In the genomic region with DNA sequence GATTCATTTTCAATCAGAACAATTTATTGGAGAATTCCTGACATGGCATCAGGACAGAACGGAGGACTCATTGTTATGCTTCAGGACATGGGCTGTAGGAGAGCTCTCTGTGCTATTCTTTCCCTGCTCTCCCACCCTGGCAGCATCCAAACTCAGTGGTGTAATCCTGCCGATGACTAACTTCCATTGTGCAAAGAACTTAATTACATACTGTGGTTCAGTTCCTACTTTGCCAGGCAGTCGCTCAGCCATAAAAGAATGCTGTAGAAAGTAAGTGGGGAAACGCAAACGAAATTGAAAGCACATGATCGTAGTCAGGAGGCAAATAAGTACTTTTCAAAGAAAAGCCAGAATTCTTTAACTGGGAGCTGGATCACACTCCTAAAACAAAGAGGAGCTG, we compare ENCODE assay signal across 9 mouse cellular contexts.
DNase-seq lines count a peak whose midpoint lies in the region; ATAC-seq lines count a peak whose summit lies in the region.
"Had no signal": no experiment of that assay in that cellular context is flagged by ENCODE, and none has a peak within 500 bp of the region (broad histone marks: within the 10 kb centered on the region; RNA-seq: fewer than 3 reads in every experiment).

No protein-coding gene starts in this region.

- peaks cover 6% of the 10 kb centered on the region; the same call in 1 of the 2 replicates for H3K4me1 ChIP-seq in hindbrain, embryonic 10.5 days (replicated peaks)
- H3K4me1 ChIP-seq in limb, embryonic 13.5 days, result no peaks in the 10 kb centered on the region
- no peaks in the 10 kb centered on the region for H3K4me1 ChIP-seq in heart, embryonic 12.5 days (replicated peaks)

- H3K4me2 ChIP-seq in limb, embryonic 13.5 days (replicated peaks), result peak overlapping the region; percentile 46
- H3K4me2 ChIP-seq in heart, embryonic 12.5 days, result no peak overlapping the region

- 16% methylated on average over 6 of the region's 6 CpGs for WGBS in hindbrain, embryonic 10.5 days
- 23% methylated on average over 6 of the region's 6 CpGs for WGBS in limb, embryonic 13.5 days
- 61% methylated on average over 6 of the region's 6 CpGs for WGBS in heart, embryonic 12.5 days

- H3K9me3 ChIP-seq in hindbrain, embryonic 10.5 days, result no peaks in the 10 kb centered on the region
- H3K9me3 ChIP-seq in limb, embryonic 13.5 days, result no peaks in the 10 kb centered on the region
- no peaks in the 10 kb centered on the region for H3K9me3 ChIP-seq in heart, embryonic 12.5 days (replicated peaks)

- no peaks in the 10 kb centered on the region for H3K36me3 ChIP-seq in hindbrain, embryonic 10.5 days
- no peaks in the 10 kb centered on the region for H3K36me3 ChIP-seq in limb, embryonic 13.5 days
- no peaks in the 10 kb centered on the region for H3K36me3 ChIP-seq in heart, embryonic 12.5 days
- H3K36me3 ChIP-seq: G1E had no signal

- peak overlapping the region; percentile 24; the same call in 1 of the 2 replicates for H3K4me3 ChIP-seq in hindbrain, embryonic 10.5 days
- H3K4me3 ChIP-seq in limb, embryonic 13.5 days, result peak overlapping the region; percentile 15; the same call in 1 of the 2 replicates
- H3K4me3 ChIP-seq in heart, embryonic 12.5 days, result no peak overlapping the region

- H3K27ac ChIP-seq in hindbrain, embryonic 10.5 days, result peak overlapping the region; percentile 59; the same call in 1 of the 2 replicates
- H3K27ac ChIP-seq in limb, embryonic 13.5 days, result no peak overlapping the region
- no peak overlapping the region for H3K27ac ChIP-seq in heart, embryonic 12.5 days (ENCODE audit: poor library complexity, severe bottlenecking)

- H3K27me3 ChIP-seq in hindbrain, embryonic 10.5 days (ENCODE audit: insufficient read depth, poor library complexity, severe bottlenecking), result no peaks in the 10 kb centered on the region
- H3K27me3 ChIP-seq in limb, embryonic 13.5 days, result no peaks in the 10 kb centered on the region
- no peaks in the 10 kb centered on the region for H3K27me3 ChIP-seq in heart, embryonic 12.5 days (replicated peaks)

- peak; percentile 17 to 28 for DNase-seq in right cerebral cortex, adult 2 months (ENCODE audit: low spot score in 2 of 2)
- DNase-seq in right cerebral cortex, postnatal 4 days, result no peak
- peak; percentile 5 for DNase-seq in hindbrain, embryonic 10.5 days (ENCODE audit: low spot score)
- DNase-seq in urinary bladder, postnatal 14 days (ENCODE audit: low spot score), result no peak
- DNase-seq in heart, adult 18-20 months, result no peak
- DNase-seq in lung, postnatal 10 days, result no peak

- peak; percentile 72 for ATAC-seq in limb, embryonic 13.5 days (ENCODE audit: low FRiP score, low read depth)
- ATAC-seq in heart, embryonic 12.5 days (ENCODE audit: insufficient number of reproducible peaks, low FRiP score), result no peak

- H3K9ac ChIP-seq in limb, embryonic 13.5 days, result peak overlapping the region; percentile 39; the same call in 1 of the 2 replicates
- H3K9ac ChIP-seq in heart, embryonic 12.5 days, result no peak overlapping the region

Comparison
In these comparisons a context has a peak if more than half of its experiments do, and no peak if none do; other contexts are left out.
1. DNase-seq: peak in right cerebral cortex, adult 2 months (2 of 2) and hindbrain, embryonic 10.5 days (single experiment); none in right cerebral cortex, postnatal 4 days (single experiment), urinary bladder, postnatal 14 days (single experiment), heart, adult 18-20 months (0 of 2) and lung, postnatal 10 days (single experiment).